Comparison of ENCODE assay signal across 9 mouse cellular contexts in the genomic region with DNA sequence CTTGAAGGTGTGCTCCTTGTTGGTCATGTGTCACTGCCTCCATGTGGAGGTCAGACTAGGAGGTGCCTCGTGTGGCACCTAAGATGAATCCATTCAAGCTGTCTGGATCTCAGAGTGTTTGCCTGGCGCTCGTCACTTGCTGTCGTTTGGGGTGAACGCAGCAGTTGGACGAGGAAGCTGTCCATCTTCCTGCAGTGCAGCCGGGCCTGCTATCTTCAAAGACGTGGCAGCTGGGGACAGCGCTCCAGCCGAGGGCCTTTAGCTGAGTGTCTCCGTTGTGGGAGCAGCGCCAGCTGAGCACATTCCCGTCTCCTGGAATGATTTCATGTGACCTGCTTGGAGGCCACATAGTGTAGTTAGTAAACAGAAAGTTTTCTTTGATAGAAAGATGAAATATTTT. TPM values are rescaled to one million over a fixed set of nuclear protein-coding genes. Genes with fewer than 3 reads are reported as not detected.
DNase-seq lines count a peak whose midpoint lies in the region; ATAC-seq lines count a peak whose summit lies in the region.
"Had no signal": no experiment of that assay in that cellular context is flagged by ENCODE, and none has a peak within 500 bp of the region (broad histone marks: within the 10 kb centered on the region; RNA-seq: fewer than 3 reads in every experiment).

No protein-coding gene starts in this region.

- no peaks in the 10 kb centered on the region for H3K27me3 ChIP-seq in heart, embryonic 13.5 days (replicated peaks)
- H3K27me3 ChIP-seq in forebrain, embryonic 14.5 days (replicated peaks; ENCODE audit: control insufficient read depth, insufficient read depth, low read length): no peaks in the 10 kb centered on the region

- H3K4me3 ChIP-seq in heart, embryonic 13.5 days: no peak overlapping the region
- H3K4me3 ChIP-seq in forebrain, embryonic 14.5 days (ENCODE audit: low read depth, low read length): no peak overlapping the region

- 0 out of 2 replicates have a peak overlapping the region, but pooled peaks have one; percentile 34 for H3K9ac ChIP-seq in heart, embryonic 13.5 days
- H3K9ac ChIP-seq in forebrain, embryonic 14.5 days (ENCODE audit: low read length): no peak overlapping the region

- H3K27ac ChIP-seq in heart, embryonic 13.5 days (replicated peaks): peak overlapping the region; percentile 85
- H3K27ac ChIP-seq in forebrain, embryonic 14.5 days (ENCODE audit: low read depth, low read length): no peak overlapping the region

- peak; percentile 32 for DNase-seq in urinary bladder, postnatal 14 days (ENCODE audit: low spot score)
- DNase-seq in urinary bladder, postnatal 10 days (ENCODE audit: low spot score): no peak
- DNase-seq in kidney, postnatal 10 days: peak; percentile 90
- no peak for DNase-seq in forebrain, embryonic 14.5 days (ENCODE audit: low spot score)
- DNase-seq in layer of hippocampus, adult 11-12 months (ENCODE audit: low spot score): no peak
- no peak for DNase-seq in right cerebral cortex, postnatal 14 days

- peaks cover 80% of the 10 kb centered on the region for H3K36me3 ChIP-seq in heart, embryonic 13.5 days
- H3K36me3 ChIP-seq in forebrain, embryonic 14.5 days (ENCODE audit: control insufficient read depth, insufficient read depth, low read length): peaks cover 76% of the 10 kb centered on the region

- peaks cover 38% of the 10 kb centered on the region for H3K4me1 ChIP-seq in heart, embryonic 13.5 days
- no peaks in the 10 kb centered on the region for H3K4me1 ChIP-seq in forebrain, embryonic 14.5 days (ENCODE audit: control insufficient read depth, insufficient read depth, low read length)

- ATAC-seq in heart, embryonic 13.5 days (ENCODE audit: extremely low read depth, insufficient number of reproducible peaks, low FRiP score, low TSS enrichment): no peak
- ATAC-seq in forebrain, embryonic 14.5 days: no peak
- no peak for ATAC-seq in erythroblast, adult 5-6 weeks (replicated peaks; ENCODE audit: low FRiP score, poor library complexity, severe bottlenecking)

- H3K4me2 ChIP-seq in heart, embryonic 13.5 days: no peak overlapping the region
- H3K4me2 ChIP-seq in forebrain, embryonic 14.5 days (ENCODE audit: low read length): no peak overlapping the region

- WGBS in heart, embryonic 13.5 days: 30% methylated on average over 13 of the region's 13 CpGs
- WGBS in forebrain, embryonic 14.5 days: 85% methylated on average over 13 of the region's 13 CpGs

- H3K9me3 ChIP-seq in heart, embryonic 13.5 days: no peaks in the 10 kb centered on the region
- no peaks in the 10 kb centered on the region for H3K9me3 ChIP-seq in forebrain, embryonic 14.5 days (replicated peaks; ENCODE audit: control insufficient read depth, low read length)

RNA-seq across cellular contexts. Expression of a gene that starts 42.3 kb away (rescaled TPM):
- 0.11 and 0.23 TPM in 2 replicates for polyA plus RNA-seq in heart, embryonic 13.5 days (2015; fragmentation: Nextera tagmentation; extraction: Ambion mirVana)
- polyA plus RNA-seq in forebrain, embryonic 14.5 days (2014; fragmentation: Nextera tagmentation; extraction: Ambion mirVana): 0.09 and 0.16 TPM in 2 replicates
- under 0.01 TPM in 1 of 2 replicates, not detected in the other for total RNA-seq in erythroblast, adult 5-6 weeks (2015; ENCODE audit: low replicate concordance)
- total RNA-seq in erythroblast, adult 5-6 weeks (2017; ENCODE audit: low replicate concordance): 0.28 TPM in 1 of 2 replicates, not detected in the other
- total RNA-seq: left cerebral cortex, postnatal 10 days had no signal

RNA-seq across cellular contexts. Expression of a gene that starts 50.8 kb away (rescaled TPM):
- 50.8 and 54.8 TPM in 2 replicates for polyA plus RNA-seq in heart, embryonic 13.5 days (2015; fragmentation: Nextera tagmentation; extraction: Ambion mirVana)
- polyA plus RNA-seq in forebrain, embryonic 14.5 days (2014; fragmentation: Nextera tagmentation; extraction: Ambion mirVana): 72.4 and 83.6 TPM in 2 replicates
- total RNA-seq in erythroblast, adult 5-6 weeks (2015; ENCODE audit: low replicate concordance): 39.9 and 43.4 TPM in 2 replicates
- total RNA-seq in erythroblast, adult 5-6 weeks (2017; ENCODE audit: low replicate concordance): 59.3 and 64.1 TPM in 2 replicates

Comparison
In these comparisons a context has a peak if more than half of its experiments do, and no peak if none do; other contexts are left out.
1. DNase-seq: peak in urinary bladder, postnatal 14 days (single experiment) and kidney, postnatal 10 days (single experiment); none in urinary bladder, postnatal 10 days (single experiment), forebrain, embryonic 14.5 days (single experiment), layer of hippocampus, adult 11-12 months (single experiment) and right cerebral cortex, postnatal 14 days (single experiment).